Mouse (Mus musculus): ENCODE data around the gene Gm43720. TPM values are rescaled to one million over a fixed set of nuclear protein-coding genes. Genes with fewer than 3 reads are reported as not detected.
"Not testable (repeated sequence)": the region's sequence is repeated elsewhere in the genome, so short reads cannot be mapped to it uniquely, and the experiment has no call there.

Gene Gm43720
- total RNA-seq, 2 experiments from 2014 or later = not detected

- peak; percentile 92 for DNase-seq (ENCODE audit: low spot score in 2 of 2)
These were observed 57.6 kb downstream of the Gm43720 start for GRCm38 (mm10) chr5:138222111-138222510.

- no peak for DNase-seq (ENCODE audit: low spot score in 2 of 2)
These were observed 59.9 kb downstream of the Gm43720 start for GRCm38 (mm10) chr5:138219864-138220263.

GRCm38 (mm10) chr5:138216632-138217031, 63.1 kb downstream of the Gm43720 start:
- DNase-seq (ENCODE audit: low spot score in 2 of 2) = not testable (repeated sequence)

Other genes starting within 250 kb of the Gm43720 start
- not detected for gene Smok3c, start 226.8 kb downstream of the Gm43720 start, total RNA-seq (2021)
- 10 to 100 TPM; 30.9 to 37.9 TPM for gene Zkscan1, start 194.9 kb downstream of the Gm43720 start, total RNA-seq (2021)
- 10 to 100 TPM; 13.4 to 15.3 TPM for gene Zscan21, start 163.1 kb downstream of the Gm43720 start, total RNA-seq (2021)
- gene Zfp113, start 124.2 kb downstream of the Gm43720 start, total RNA-seq (2021) = 10 to 100 TPM; 10.1 to 10.9 TPM
- 100 to 1,000 TPM; 130 to 145 TPM for gene Cops6, start 118.9 kb downstream of the Gm43720 start, total RNA-seq (2021)
- gene Ap4m1, start 108.0 kb downstream of the Gm43720 start, total RNA-seq (2021) = 10 to 100 TPM; 15.9 to 18.5 TPM
- gene Mcm7, start 107.5 kb downstream of the Gm43720 start, total RNA-seq (2021) = 10 to 100 TPM; 17.3 to 28.1 TPM
- 10 to 100 TPM; 40.6 to 41.6 TPM for gene Taf6, start 92.5 kb downstream of the Gm43720 start, total RNA-seq (2021)
- 10 to 100 TPM; 21.6 to 25.3 TPM for gene Cnpy4, start 92.5 kb downstream of the Gm43720 start, total RNA-seq (2021)
- 1 to 10 TPM; 6.4 to 9.0 TPM for gene Mblac1, start 85.6 kb downstream of the Gm43720 start, total RNA-seq (2021)
- gene Nxpe5, start 54.1 kb downstream of the Gm43720 start, total RNA-seq (2021) = under 1 TPM in 1 of 2 experiments, not detected in 1; 0.48 TPM
- 10 to 100 TPM; 80.1 to 80.3 TPM for gene Lamtor4, start 24.5 kb downstream of the Gm43720 start, total RNA-seq (2021)
- gene BC037034, start 15.9 kb downstream of the Gm43720 start, total RNA-seq (2021) = 10 to 100 TPM; 27.7 to 30.1 TPM
- gene Gal3st4, start 7.1 kb downstream of the Gm43720 start, total RNA-seq (2021) = under 1 TPM in 1 of 2 experiments, not detected in 1; 0.58 TPM
- gene Gpc2, start within 50 bp of the Gm43720 start, total RNA-seq (2021) = under 1 TPM; 0.51 to 0.89 TPM
- gene Stag3, start 282 bp upstream of the Gm43720 start, total RNA-seq (2021) = under 1 TPM in 1 of 2 experiments, not detected in 1; 0.13 TPM
- gene Pvrig, start 62.0 kb upstream of the Gm43720 start, total RNA-seq (2021) = under 1 TPM in 1 of 2 experiments, not detected in 1; 0.64 TPM
- 1 to 10 TPM; 4.7 to 8.1 TPM for gene Zfp157, start 161.5 kb upstream of the Gm43720 start, total RNA-seq (2021)

Measured in adrenal gland, adult 18-20 months (tissue).